Mouse (Mus musculus): ENCODE data around the gene Hsf5.

Gene Hsf5

GRCm38 (mm10) chr11:87616790-87617474, at the start of gene Hsf5:
Gene Hsf5, plus strand, starts transcription at chr11:87617164.
- no peak for DNase-seq

DNA sequence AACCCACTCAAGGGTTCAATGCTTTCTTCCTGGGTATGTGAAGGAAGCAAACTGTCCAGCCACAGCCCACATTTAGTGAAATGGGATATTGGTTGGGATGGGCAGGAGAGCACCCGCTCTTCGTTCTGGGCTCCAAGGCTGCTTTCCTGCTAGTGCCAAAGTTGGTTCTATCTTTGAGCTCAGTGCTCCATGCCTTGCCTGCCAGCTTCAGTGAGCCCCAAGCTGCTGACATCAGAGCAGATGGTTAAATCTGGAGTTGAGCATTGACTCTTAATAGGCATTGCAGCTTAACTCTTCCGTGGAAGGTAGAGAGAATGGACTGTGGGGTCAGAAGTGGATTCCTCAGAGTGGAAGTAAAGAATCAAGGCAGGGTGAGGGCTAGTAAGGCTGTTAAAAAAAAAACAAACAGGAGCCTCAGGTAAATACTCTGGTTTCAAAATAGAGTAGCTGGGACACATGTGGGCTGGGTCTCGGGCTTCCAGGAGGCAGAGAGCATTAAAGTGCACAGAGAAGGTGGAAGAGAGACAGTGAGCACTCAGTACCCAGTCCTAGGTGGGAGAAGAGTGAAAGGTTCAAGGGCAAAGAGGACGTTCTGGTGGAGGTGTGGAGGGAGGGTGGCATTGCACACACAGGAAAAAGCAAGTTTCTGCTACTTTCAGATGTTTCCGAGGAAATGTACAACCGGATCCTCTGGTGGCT, 48.6 kb upstream of the Hsf5 start, which contains the start of gene Sept4:
TSS of gene Sept4 (plus strand) at position 649 of the 699 bp plus-strand sequence.
- DNase-seq = no peak

DNA sequence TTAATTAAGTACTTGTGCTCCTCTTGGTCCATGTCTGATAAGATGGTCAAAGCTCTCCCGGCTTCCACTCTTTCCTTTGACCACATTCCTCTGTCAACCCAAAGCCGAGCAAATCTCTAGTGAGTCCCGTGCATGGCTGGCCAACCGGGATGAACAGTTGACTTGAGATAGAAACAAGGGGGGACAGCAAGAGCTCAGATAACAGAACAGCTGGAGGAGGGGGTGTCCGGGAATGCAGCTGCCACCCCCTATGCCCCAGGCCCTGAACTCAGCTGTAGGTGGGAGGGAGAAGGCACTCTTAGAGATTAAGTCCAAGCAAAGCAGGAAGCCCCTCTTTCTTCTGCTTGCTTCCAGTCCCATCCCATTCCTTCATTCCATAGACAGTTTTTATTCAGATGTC, 46.2 kb upstream of the Hsf5 start:
- DNase-seq = no peak

DNA sequence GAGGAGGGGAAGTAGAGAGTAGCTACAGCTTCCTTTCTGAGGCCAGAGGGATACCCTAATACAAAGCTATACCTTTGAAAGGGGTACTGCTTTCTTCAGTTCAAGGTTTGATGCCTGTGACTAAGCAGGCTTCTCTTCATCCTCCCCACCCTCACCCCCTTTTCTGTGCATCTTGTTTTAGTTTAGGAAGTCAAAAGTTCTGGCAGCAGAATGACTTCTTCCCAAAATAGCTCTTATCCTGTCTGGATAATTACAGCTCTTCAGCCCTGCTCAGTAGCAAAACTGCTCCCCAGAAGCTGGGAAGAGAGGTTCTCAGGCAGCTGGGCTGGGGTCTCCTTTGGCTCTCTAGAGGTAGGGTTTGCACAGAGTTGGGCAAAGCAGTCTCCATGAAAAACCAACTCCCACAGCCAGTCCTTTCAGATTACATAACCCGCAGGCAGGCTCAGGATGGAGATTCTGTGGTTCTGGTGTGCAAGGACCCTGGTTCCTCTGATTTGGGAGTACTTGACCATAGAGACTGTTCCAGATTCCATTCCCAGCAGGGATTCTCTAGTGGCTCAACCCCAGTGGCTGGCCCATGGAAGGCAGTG, 45.5 kb upstream of the Hsf5 start:
- DNase-seq = no peak

- no peak for DNase-seq
These were observed 43.2 kb upstream of the Hsf5 start for GRCm38 (mm10) chr11:87573751-87574150.

- no peak for DNase-seq
These were observed 42.3 kb upstream of the Hsf5 start for GRCm38 (mm10) chr11:87574520-87575180.

- DNase-seq = peak; percentile 67
These were observed 39.2 kb upstream of the Hsf5 start for GRCm38 (mm10) chr11:87577601-87578248.

DNA sequence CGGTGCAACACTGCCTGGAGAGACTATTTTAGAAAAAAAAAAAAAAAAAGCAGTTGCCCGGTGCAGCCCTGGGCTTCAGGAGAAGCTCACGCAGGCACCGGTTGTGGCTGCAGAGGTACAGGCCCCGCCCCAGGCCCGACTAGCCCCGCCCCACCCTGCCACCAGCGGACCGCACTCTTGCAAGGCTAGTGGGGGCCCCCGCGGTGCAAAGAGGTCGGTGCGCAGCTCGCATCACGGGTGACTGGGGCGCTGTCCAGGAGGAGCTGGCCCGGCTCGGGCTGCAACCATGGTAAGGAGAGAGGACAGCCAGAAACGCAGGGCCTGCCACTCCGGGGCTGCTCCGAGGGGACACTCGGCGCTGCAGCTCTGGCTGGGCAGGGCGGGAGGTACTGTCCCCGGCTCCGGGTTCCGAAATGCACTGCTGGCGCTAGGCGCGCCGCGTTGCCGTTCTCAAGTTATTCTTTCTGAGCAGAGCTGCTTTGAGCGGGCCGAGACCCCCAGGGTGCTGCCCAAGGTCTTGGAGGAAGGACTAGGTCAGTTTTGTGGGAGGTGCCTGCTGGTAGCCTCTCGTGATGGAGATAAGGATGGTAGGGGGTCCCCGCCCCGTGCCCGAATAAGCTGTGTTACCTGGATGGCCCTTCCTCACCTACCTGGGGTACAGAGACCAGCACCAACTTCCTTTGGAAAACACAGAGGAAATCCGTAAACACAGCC, 38.6 kb upstream of the Hsf5 start:
- peak; percentile 85 for DNase-seq

DNA sequence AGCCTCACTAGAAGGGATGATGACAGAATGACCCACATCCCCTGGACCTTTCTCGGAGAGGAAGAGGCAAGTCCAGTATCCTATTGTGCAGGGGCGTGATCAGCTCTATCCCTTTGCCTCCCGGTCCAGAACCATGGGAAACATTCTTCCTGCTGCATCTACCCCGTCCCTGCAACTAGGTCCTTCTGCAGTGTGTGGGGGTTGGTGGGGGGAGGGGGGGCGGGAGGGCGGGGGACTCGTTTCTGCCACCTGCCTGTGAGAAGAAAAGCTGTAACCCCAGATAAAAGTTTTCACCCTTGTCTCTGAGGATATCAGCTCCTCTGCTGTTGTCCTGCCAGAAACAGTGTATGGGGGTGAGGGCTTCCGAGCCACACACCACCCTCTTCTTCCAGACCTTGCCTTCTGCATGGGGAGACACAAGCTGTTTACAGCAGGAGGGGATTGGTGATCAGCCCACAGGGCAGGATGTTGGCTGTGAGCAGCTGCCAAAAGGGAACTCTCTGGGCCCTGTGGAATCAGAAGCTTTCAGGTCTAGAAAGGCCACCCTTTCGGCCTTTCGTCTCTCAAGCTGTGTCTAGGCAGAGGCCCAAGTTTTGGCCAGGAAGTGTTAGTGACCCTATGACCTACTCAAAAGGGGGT, 37.9 kb upstream of the Hsf5 start:
- peak; percentile 68 for DNase-seq

GRCm38 (mm10) chr11:87579713-87580112, 37.3 kb upstream of the Hsf5 start:
- no peak for DNase-seq

DNA sequence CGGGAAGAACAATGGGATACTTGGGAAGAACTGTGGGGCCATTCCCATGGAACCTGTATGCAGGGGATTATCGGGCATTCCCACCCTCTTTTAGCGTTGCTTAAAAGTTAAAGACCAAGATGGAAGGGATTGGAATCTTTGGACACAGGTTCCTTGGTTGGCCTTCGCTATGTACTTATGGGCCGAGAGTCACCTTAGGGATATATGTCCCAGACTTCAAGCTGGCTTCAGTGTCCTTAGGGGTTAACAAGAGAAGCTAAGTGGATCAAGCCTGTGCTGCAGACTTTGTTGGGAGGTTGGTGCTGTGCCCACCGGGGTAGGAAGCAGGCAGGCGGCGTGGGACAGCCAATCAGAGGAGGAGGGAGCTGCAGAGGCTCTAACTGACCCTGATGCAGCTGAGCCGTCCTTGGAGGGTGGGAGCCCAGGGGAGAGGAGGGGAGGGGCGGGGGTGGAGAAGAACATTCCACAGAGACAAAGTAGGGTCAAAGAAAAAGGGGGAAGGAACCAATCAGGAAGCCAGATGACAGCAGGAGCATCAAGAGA, 36.4 kb upstream of the Hsf5 start:
- no peak for DNase-seq

- no peak for DNase-seq
These were observed 35.7 kb upstream of the Hsf5 start for GRCm38 (mm10) chr11:87581161-87581865.

DNA sequence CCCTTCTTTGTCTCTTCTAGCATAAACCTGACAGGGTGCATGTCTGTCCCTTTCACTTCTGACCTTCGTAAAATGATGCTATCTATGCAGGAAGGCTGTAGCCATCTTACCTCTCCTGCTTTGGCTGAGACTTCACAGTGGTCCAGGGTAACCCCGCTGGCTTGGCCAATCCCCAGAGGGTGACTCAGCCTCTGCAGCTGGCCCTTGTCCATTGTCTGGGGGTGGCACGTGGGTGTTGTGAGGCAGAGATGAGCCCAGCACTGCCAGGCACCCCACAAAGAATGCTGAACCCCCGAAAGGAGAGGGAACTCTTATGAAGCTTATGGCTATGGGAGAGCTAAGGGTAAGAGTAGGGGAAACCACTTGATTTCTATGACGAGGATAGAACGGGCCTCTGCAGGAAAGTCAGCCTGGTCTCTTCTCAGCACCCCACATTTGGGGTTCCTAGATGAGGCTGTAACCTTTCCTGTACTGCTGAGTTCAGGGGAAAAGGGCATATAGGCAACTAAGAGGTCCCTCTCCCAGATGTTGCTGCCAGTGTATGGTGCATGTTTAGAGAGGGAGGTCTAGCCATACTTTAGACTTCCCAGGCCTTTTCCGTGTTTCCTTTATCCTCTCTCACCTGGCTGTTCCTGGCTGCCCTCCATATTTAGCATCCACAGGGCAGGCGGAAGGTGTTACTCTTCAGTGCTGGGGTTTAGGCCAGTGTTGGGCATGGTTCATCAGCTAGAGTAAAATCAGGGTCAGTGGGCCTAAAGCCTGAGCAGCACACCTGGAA, 34.8 kb upstream of the Hsf5 start:
- no peak for DNase-seq

GRCm38 (mm10) chr11:87583291-87584034, 33.5 kb upstream of the Hsf5 start:
- DNase-seq = no peak

DNA sequence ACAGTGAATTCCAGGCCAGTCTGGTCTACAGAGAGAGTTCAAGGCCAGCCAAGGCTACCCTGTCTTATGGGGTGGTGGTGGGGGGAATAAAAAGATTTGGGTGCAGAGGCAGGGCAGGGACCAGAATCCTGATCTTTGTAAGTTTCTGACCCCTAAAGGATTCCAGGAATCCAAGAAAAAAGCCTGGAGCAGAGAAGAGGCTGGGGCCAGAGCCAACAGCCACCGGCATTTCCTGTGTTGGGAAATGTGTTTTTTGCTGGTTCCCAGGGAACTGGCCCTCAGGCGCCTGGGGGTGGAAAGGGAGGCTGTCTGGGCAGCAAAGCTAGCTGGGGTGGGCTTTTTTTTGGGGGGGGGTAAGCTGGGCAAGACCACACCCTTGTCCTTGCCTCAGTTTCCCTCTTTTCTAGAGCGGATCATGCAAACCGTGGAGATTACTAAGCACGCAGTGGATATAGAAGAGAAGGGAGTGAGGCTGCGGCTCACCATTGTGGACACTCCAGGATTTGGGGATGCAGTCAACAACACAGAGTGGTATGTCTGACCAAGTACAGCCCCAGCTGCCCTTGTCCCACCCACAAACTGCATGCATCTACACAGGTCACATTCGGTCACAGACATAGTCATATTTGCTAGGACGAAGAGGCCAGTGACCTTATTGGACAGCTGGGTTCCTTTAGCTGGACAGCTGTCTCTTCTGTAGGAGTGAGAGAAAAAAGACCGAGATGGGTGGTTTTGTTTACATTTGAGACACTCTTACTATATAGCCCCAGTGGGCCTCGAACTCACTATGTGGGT, 32.1 kb upstream of the Hsf5 start:
- DNase-seq = peak; percentile 78

- no peak for DNase-seq
These were observed 29.6 kb upstream of the Hsf5 start for GRCm38 (mm10) chr11:87587211-87587874.

GRCm38 (mm10) chr11:87589605-87590004, 27.4 kb upstream of the Hsf5 start:
- no peak for DNase-seq

All from kidney, postnatal 14 days (tissue).